ENCODE assay signal across 26 mouse cellular contexts in genomic region chr5:73102342-73102989, GRCm38 (mm10).
DNase-seq lines count a peak whose midpoint lies in the region; ATAC-seq and TF ChIP-seq lines count a peak whose summit lies in the region.
"Had no signal": no experiment of that assay in that cellular context is flagged by ENCODE, and none has a peak within 500 bp of the region (broad histone marks: within the 10 kb centered on the region; RNA-seq: fewer than 3 reads in every experiment).

No protein-coding gene starts in this region.

- WGBS in kidney, embryonic 14.5 days: 44% methylated on average over 10 of the region's 10 CpGs
- 67% methylated on average over 10 of the region's 10 CpGs for WGBS in kidney, adult 2 months
- WGBS in midbrain, embryonic 11.5 days: 83% methylated on average over 10 of the region's 10 CpGs
- 66% methylated on average over 10 of the region's 10 CpGs for WGBS in midbrain, embryonic 15.5 days
- WGBS in embryonic facial prominence, embryonic 14.5 days: 58% methylated on average over 10 of the region's 10 CpGs

- H3K27me3 ChIP-seq in kidney, embryonic 14.5 days (ENCODE audit: control insufficient read depth, insufficient read depth, low read length): no peaks in the 10 kb centered on the region
- H3K27me3 ChIP-seq in kidney, adult 2 months (replicated peaks; ENCODE audit: control insufficient read depth, insufficient read depth, low read length): no peaks in the 10 kb centered on the region
- H3K27me3 ChIP-seq in midbrain, embryonic 11.5 days (ENCODE audit: control insufficient read depth, insufficient read depth, low read length): no peaks in the 10 kb centered on the region
- no peaks in the 10 kb centered on the region for H3K27me3 ChIP-seq in midbrain, embryonic 15.5 days (replicated peaks)
- no peaks in the 10 kb centered on the region for H3K27me3 ChIP-seq in embryonic facial prominence, embryonic 14.5 days (replicated peaks; ENCODE audit: control insufficient read depth, insufficient read depth, low read length)
- H3K27me3 ChIP-seq: forebrain, embryonic 15.5 days; heart, embryonic 13.5 days; Patski had no signal

- H3K4me2 ChIP-seq in kidney, embryonic 14.5 days (replicated peaks; ENCODE audit: low read depth, low read length): no peak overlapping the region
- no peak overlapping the region for H3K4me2 ChIP-seq in midbrain, embryonic 11.5 days
- H3K4me2 ChIP-seq in midbrain, embryonic 15.5 days: no peak overlapping the region
- no peak overlapping the region for H3K4me2 ChIP-seq in embryonic facial prominence, embryonic 14.5 days (ENCODE audit: low read depth, low read length)
- H3K4me2 ChIP-seq: forebrain, embryonic 15.5 days; heart, embryonic 13.5 days; hindbrain, embryonic 14.5 days; lung, embryonic 14.5 days had no signal

- H3K4me3 ChIP-seq in kidney, embryonic 14.5 days (ENCODE audit: low read length): no peak overlapping the region
- no peak overlapping the region for H3K4me3 ChIP-seq in kidney, adult 2 months (ENCODE audit: insufficient read depth, low read depth, low read length)
- H3K4me3 ChIP-seq in midbrain, embryonic 11.5 days (ENCODE audit: low read depth, low read length): no peak overlapping the region
- H3K4me3 ChIP-seq in midbrain, embryonic 15.5 days: no peak overlapping the region
- H3K4me3 ChIP-seq in embryonic facial prominence, embryonic 14.5 days (ENCODE audit: low read depth, low read length): no peak overlapping the region
- H3K4me3 ChIP-seq: forebrain, embryonic 10.5 days; forebrain, embryonic 15.5 days; heart, embryonic 13.5 days had no signal

- no peak overlapping the region for H3K9ac ChIP-seq in kidney, embryonic 14.5 days (ENCODE audit: low read depth, low read length)
- H3K9ac ChIP-seq in midbrain, embryonic 11.5 days (ENCODE audit: low read length): no peak overlapping the region
- H3K9ac ChIP-seq in midbrain, embryonic 15.5 days: no peak overlapping the region
- no peak overlapping the region for H3K9ac ChIP-seq in embryonic facial prominence, embryonic 14.5 days (ENCODE audit: low read depth, low read length)
- H3K9ac ChIP-seq: forebrain, embryonic 15.5 days; heart, embryonic 13.5 days; hindbrain, embryonic 14.5 days; liver, embryonic 14.5 days; lung, embryonic 14.5 days had no signal

- peak; percentile 89 for ATAC-seq in kidney, embryonic 14.5 days (ENCODE audit: low FRiP score, low TSS enrichment)
- ATAC-seq in midbrain, embryonic 11.5 days (ENCODE audit: low FRiP score): no peak
- ATAC-seq in midbrain, embryonic 15.5 days (replicated peaks): no peak
- peak; percentile 22; the same call in 1 of the 2 replicates for ATAC-seq in embryonic facial prominence, embryonic 14.5 days (ENCODE audit: low read depth)
- ATAC-seq: forebrain, embryonic 15.5 days; inflammation-experienced regulatory T-cells, adult 6 months; Patski had no signal

- 0 out of 2 replicates have a peak overlapping the region, but pooled peaks have one; percentile 32 for H3K27ac ChIP-seq in kidney, embryonic 14.5 days (ENCODE audit: low read depth, low read length)
- H3K27ac ChIP-seq in kidney, adult 2 months (ENCODE audit: insufficient read depth, low read depth, low read length): no peak overlapping the region
- no peak overlapping the region for H3K27ac ChIP-seq in midbrain, embryonic 11.5 days (ENCODE audit: low read depth, low read length)
- no peak overlapping the region for H3K27ac ChIP-seq in midbrain, embryonic 15.5 days
- no peak overlapping the region for H3K27ac ChIP-seq in embryonic facial prominence, embryonic 14.5 days (replicated peaks; ENCODE audit: low read depth, low read length)
- H3K27ac ChIP-seq: forebrain, embryonic 10.5 days; forebrain, embryonic 15.5 days; heart, embryonic 13.5 days; hindbrain, embryonic 14.5 days; liver, embryonic 14.5 days had no signal

- H3K36me3 ChIP-seq in kidney, embryonic 14.5 days (ENCODE audit: control insufficient read depth, insufficient read depth, low read length): peaks cover 63% of the 10 kb centered on the region
- peaks cover 5% of the 10 kb centered on the region for H3K36me3 ChIP-seq in kidney, adult 2 months (ENCODE audit: control insufficient read depth, insufficient read depth, low read length)
- peaks cover 9% of the 10 kb centered on the region for H3K36me3 ChIP-seq in midbrain, embryonic 11.5 days (ENCODE audit: control insufficient read depth, insufficient read depth, low read length)
- H3K36me3 ChIP-seq in midbrain, embryonic 15.5 days (replicated peaks): peaks cover 7% of the 10 kb centered on the region; the same call in 1 of the 2 replicates
- peaks cover 56% of the 10 kb centered on the region for H3K36me3 ChIP-seq in embryonic facial prominence, embryonic 14.5 days (ENCODE audit: control insufficient read depth, insufficient read depth, low read length)

- no peak for TF ChIP-seq CTCF in kidney, adult 2 months (conservative IDR thresholded peaks at IDR 0.05; ENCODE audit: insufficient read depth, insufficient read length, low read depth, low read length)

- H3K4me1 ChIP-seq in kidney, embryonic 14.5 days (ENCODE audit: control insufficient read depth, insufficient read depth, low read length): no peaks in the 10 kb centered on the region
- H3K4me1 ChIP-seq in kidney, adult 2 months (ENCODE audit: control insufficient read depth, insufficient read depth, low read length): no peaks in the 10 kb centered on the region
- no peaks in the 10 kb centered on the region for H3K4me1 ChIP-seq in midbrain, embryonic 11.5 days (ENCODE audit: control insufficient read depth, insufficient read depth, low read length)
- H3K4me1 ChIP-seq in midbrain, embryonic 15.5 days: no peaks in the 10 kb centered on the region
- H3K4me1 ChIP-seq in embryonic facial prominence, embryonic 14.5 days (ENCODE audit: control insufficient read depth, insufficient read depth, low read length): no peaks in the 10 kb centered on the region
- H3K4me1 ChIP-seq: forebrain, embryonic 10.5 days; forebrain, embryonic 15.5 days; heart, embryonic 13.5 days had no signal

- no peak for DNase-seq in kidney, adult 2 months
- peak; percentile 72 for DNase-seq in midbrain, embryonic 11.5 days (ENCODE audit: low spot score, missing footprints)
- DNase-seq in embryonic facial prominence, embryonic 14.5 days (ENCODE audit: low spot score): peak; percentile 16
- peak; percentile 18 for DNase-seq in telencephalon, adult 2 months (ENCODE audit: low read depth, low spot score)
- DNase-seq in thymus, postnatal 36 days: no peak
- DNase-seq: adrenal gland, postnatal 14 days; cerebellum, adult 18-20 months; cerebellum, postnatal 10 days; heart, postnatal 10 days; kidney, adult 8-10 months; kidney, postnatal 36 days; layer of hippocampus, postnatal 36 days; left cerebral cortex, postnatal 4 days; liver; lung, embryonic 14.5 days; lung, postnatal 14 days; right cerebral cortex, postnatal 4 days had no signal

- no peaks in the 10 kb centered on the region for H3K9me3 ChIP-seq in kidney, embryonic 14.5 days (ENCODE audit: control insufficient read depth, low read length)
- no peaks in the 10 kb centered on the region for H3K9me3 ChIP-seq in midbrain, embryonic 11.5 days (ENCODE audit: control insufficient read depth, low read length)
- no peaks in the 10 kb centered on the region for H3K9me3 ChIP-seq in midbrain, embryonic 15.5 days
- H3K9me3 ChIP-seq in embryonic facial prominence, embryonic 14.5 days (ENCODE audit: control insufficient read depth, low read length): no peaks in the 10 kb centered on the region
- H3K9me3 ChIP-seq: forebrain, embryonic 10.5 days; forebrain, embryonic 15.5 days; heart, embryonic 13.5 days had no signal

- TF ChIP-seq POLR2A in kidney, adult 2 months (IDR thresholded peaks at IDR 0.05; ENCODE audit: low read depth, low read length): no peak

Comparison
In these comparisons a context has a peak if more than half of its experiments do, and no peak if none do; other contexts are left out.
1. ATAC-seq: peak in kidney, embryonic 14.5 days (single experiment) and embryonic facial prominence, embryonic 14.5 days (single experiment); none in midbrain, embryonic 11.5 days (single experiment) and midbrain, embryonic 15.5 days (single experiment).
2. DNase-seq: peak in midbrain, embryonic 11.5 days (single experiment), embryonic facial prominence, embryonic 14.5 days (single experiment) and telencephalon, adult 2 months (single experiment); none in kidney, adult 2 months (single experiment) and thymus, postnatal 36 days (0 of 2).